Mouse (Mus musculus) megakaryocyte, embryonic 14.5 days (primary cell): ENCODE measurements around the gene Plcg1. TPM values are rescaled to one million over a fixed set of nuclear protein-coding genes. Genes with fewer than 3 reads are reported as not detected.

Source experiments
- H3K27me3 ChIP-seq: replicated peaks from 2 replicates; pipeline ENCODE3; 2012; ENCODE audit warnings: inconsistent platforms
- H3K36me3 ChIP-seq: replicated peaks from 2 replicates; pipeline ENCODE3; 2012; ENCODE audit warnings: low read length, inconsistent platforms, mixed read lengths
- H3K4me1 ChIP-seq: 2 replicates; pipeline ENCODE4 v1.6.1; 2012; ENCODE audit warnings: inconsistent platforms
- H3K4me3 ChIP-seq: replicated peaks from 2 replicates; pipeline ENCODE3; 2012; ENCODE audit warnings: moderate library complexity, mild to moderate bottlenecking, inconsistent platforms
- H3K9me3 ChIP-seq: 2 replicates; pipeline ENCODE4 v1.6.1; 2012; ENCODE audit warnings: inconsistent platforms
- FLI1 ChIP-seq: IDR thresholded peaks from 2 replicates; pipeline ENCODE4 v1.6.1; 2012; ENCODE audit warnings: low read length, inconsistent platforms, mixed read lengths
- GATA1 ChIP-seq: IDR thresholded peaks from 3 replicates; pipeline ENCODE4 v1.6.1; 2012; ENCODE audit warnings: mixed read lengths, low read length, inconsistent platforms, borderline replicate concordance
- polyA plus RNA-seq: library from polyadenylated mRNA; stranded (reverse); fragments of >175 nt; gene quantifications from 2 replicates; pipeline ENCODE4 v1.2.3, GENCODE M21; 2012; ENCODE audit warnings: low replicate concordance; ENCODE audit not compliant: insufficient read depth

The Plcg1 gene
- polyA plus RNA-seq, 1 experiment, result 4.1 TPM

- no peak for TF ChIP-seq FLI1
- TF ChIP-seq GATA1, result no peak
- Histone ChIP-seq H3K27me3 (no peaks in the 10 kb centered on the region), H3K36me3 (peaks cover 80% of the 10 kb centered on the region), H3K9me3 (no peaks in the 10 kb centered on the region), H3K4me3 (no peak overlapping the region), H3K4me1 (peaks cover 14% of the 10 kb centered on the region)
Measured at GRCm38 (mm10) chr2:160723613-160724375, 7.3 kb upstream of the Plcg1 start.

GRCm38 (mm10) chr2:160724536-160724935, 6.6 kb upstream of the Plcg1 start:
- peaks cover 20% of the 10 kb centered on the region for H3K4me1 ChIP-seq
- H3K4me3 ChIP-seq, result no peak overlapping the region
- no peaks in the 10 kb centered on the region for H3K9me3 ChIP-seq
- peaks cover 72% of the 10 kb centered on the region for H3K36me3 ChIP-seq
- H3K27me3 ChIP-seq, result no peaks in the 10 kb centered on the region
- TF ChIP-seq FLI1 (no peak), GATA1 (no peak)

- TF ChIP-seq FLI1 (no peak), GATA1 (no peak; the same call in 2 of the 3 replicates)
- H3K36me3 ChIP-seq, result peaks cover 56% of the 10 kb centered on the region
- no peak overlapping the region for H3K4me3 ChIP-seq
- H3K9me3 ChIP-seq, result no peaks in the 10 kb centered on the region
- peaks cover 35% of the 10 kb centered on the region for H3K4me1 ChIP-seq
- peaks cover 2% of the 10 kb centered on the region for H3K27me3 ChIP-seq
Measured at GRCm38 (mm10) chr2:160725877-160726864, 4.9 kb upstream of the Plcg1 start.

GRCm38 (mm10) chr2:160728972-160729371, 2.1 kb upstream of the Plcg1 start:
- TF ChIP-seq GATA1, result no peak
- no peak for TF ChIP-seq FLI1

GRCm38 (mm10) chr2:160729436-160729835, 1.7 kb upstream of the Plcg1 start:
- peaks cover 51% of the 10 kb centered on the region for H3K4me1 ChIP-seq
- H3K9me3 ChIP-seq, result no peaks in the 10 kb centered on the region
- peaks cover 2% of the 10 kb centered on the region for H3K27me3 ChIP-seq
- H3K36me3 ChIP-seq, result peaks cover 34% of the 10 kb centered on the region
- no peak overlapping the region for H3K4me3 ChIP-seq
- TF ChIP-seq GATA1 (no peak), FLI1 (no peak)

More at GRCm38 (mm10) chr2:160728972-160729371, 2.1 kb upstream of the Plcg1 start:
- Histone ChIP-seq H3K4me1 (peaks cover 51% of the 10 kb centered on the region), H3K36me3 (peaks cover 34% of the 10 kb centered on the region), H3K9me3 (no peaks in the 10 kb centered on the region), H3K27me3 (peaks cover 2% of the 10 kb centered on the region), H3K4me3 (no peak overlapping the region)

GRCm38 (mm10) chr2:160729851-160730796, 976 bp upstream of the Plcg1 start:
- TF ChIP-seq GATA1 (no peak), FLI1 (no peak)
- Histone ChIP-seq H3K27me3 (peaks cover 2% of the 10 kb centered on the region), H3K4me1 (peaks cover 56% of the 10 kb centered on the region), H3K9me3 (no peaks in the 10 kb centered on the region), H3K4me3 (peak overlapping the region; percentile 96), H3K36me3 (peaks cover 31% of the 10 kb centered on the region)

- no peak for TF ChIP-seq GATA1
- no peak for TF ChIP-seq FLI1
- H3K4me1 ChIP-seq, result peaks cover 62% of the 10 kb centered on the region
- no peaks in the 10 kb centered on the region for H3K9me3 ChIP-seq
- H3K27me3 ChIP-seq, result peaks cover 2% of the 10 kb centered on the region
- peaks cover 31% of the 10 kb centered on the region for H3K36me3 ChIP-seq
- peak overlapping the region; percentile 96 for H3K4me3 ChIP-seq
Measured at GRCm38 (mm10) chr2:160730797-160731116, 343 bp upstream of the Plcg1 start.

- Histone ChIP-seq H3K4me3 (peak overlapping the region; percentile 96), H3K4me1 (peaks cover 71% of the 10 kb centered on the region), H3K36me3 (peaks cover 35% of the 10 kb centered on the region), H3K9me3 (no peaks in the 10 kb centered on the region), H3K27me3 (peaks cover 2% of the 10 kb centered on the region)
- TF ChIP-seq FLI1, result no peak
- no peak for TF ChIP-seq GATA1
Measured at GRCm38 (mm10) chr2:160731839-160732261, 750 bp downstream of the Plcg1 start.
